Mouse (Mus musculus): Measurements from ENCODE around the gene Cdc25b. TPM values are rescaled to one million over a fixed set of nuclear protein-coding genes. Genes with fewer than 3 reads are reported as not detected.

The Cdc25b gene
- 1 to 10 TPM; 1.2 to 2.3 (median 1.9) TPM for total RNA-seq (2022)

GRCm38 (mm10) chr2:131186771-131187601 lies at the start of gene Cdc25b, which contains the start of gene Spef1:
Gene Cdc25b (plus strand): TSS chr2:131186949.
Gene Spef1 (minus strand): TSS chr2:131187282.
- DNase-seq (ENCODE audit: low spot score in 2 of 2), result peak; percentile 61 to 76

GRCm38 (mm10) chr2:131138296-131138695 lies 48.5 kb upstream of the Cdc25b start:
- peak in 1 of 2 experiments; percentile 0 for DNase-seq (ENCODE audit: low spot score in 2 of 2)

- no peak for DNase-seq (ENCODE audit: low spot score in 2 of 2)
Observed at GRCm38 (mm10) chr2:131138760-131139159, 48.0 kb upstream of the Cdc25b start.

GRCm38 (mm10) chr2:131139287-131139686 lies 47.5 kb upstream of the Cdc25b start:
- DNase-seq (ENCODE audit: low spot score in 2 of 2), result no peak

GRCm38 (mm10) chr2:131139886-131140532 lies 46.7 kb upstream of the Cdc25b start:
- no peak for DNase-seq (ENCODE audit: low spot score in 2 of 2)

- no peak for DNase-seq (ENCODE audit: low spot score in 2 of 2)
Observed at GRCm38 (mm10) chr2:131140533-131140905, 46.2 kb upstream of the Cdc25b start.

GRCm38 (mm10) chr2:131141336-131141986 lies 45.3 kb upstream of the Cdc25b start:
- no peak for DNase-seq (ENCODE audit: low spot score in 2 of 2)

- peak; percentile 72 to 73 for DNase-seq (ENCODE audit: low spot score in 2 of 2)
Observed at GRCm38 (mm10) chr2:131142592-131142991, 44.2 kb upstream of the Cdc25b start.

- DNase-seq (ENCODE audit: low spot score in 2 of 2), result no peak
Observed at GRCm38 (mm10) chr2:131143007-131143780, 43.6 kb upstream of the Cdc25b start.

- no peak for DNase-seq (ENCODE audit: low spot score in 2 of 2)
Observed at GRCm38 (mm10) chr2:131145121-131145520, 41.6 kb upstream of the Cdc25b start.

GRCm38 (mm10) chr2:131145536-131145935 lies 41.2 kb upstream of the Cdc25b start:
- no peak for DNase-seq (ENCODE audit: low spot score in 2 of 2)

GRCm38 (mm10) chr2:131146193-131147042 lies 40.3 kb upstream of the Cdc25b start:
- no peak for DNase-seq (ENCODE audit: low spot score in 2 of 2)

- DNase-seq (ENCODE audit: low spot score in 2 of 2), result no peak
Observed at GRCm38 (mm10) chr2:131147043-131147365, 39.7 kb upstream of the Cdc25b start.

GRCm38 (mm10) chr2:131148353-131149253 lies 38.1 kb upstream of the Cdc25b start:
- no peak for DNase-seq (ENCODE audit: low spot score in 2 of 2)

- DNase-seq (ENCODE audit: low spot score in 2 of 2), result no peak
Observed at GRCm38 (mm10) chr2:131149254-131149578, 37.5 kb upstream of the Cdc25b start.

- DNase-seq (ENCODE audit: low spot score in 2 of 2), result no peak
Observed at GRCm38 (mm10) chr2:131152166-131152730, 34.5 kb upstream of the Cdc25b start.

- no peak for DNase-seq (ENCODE audit: low spot score in 2 of 2)
Observed at GRCm38 (mm10) chr2:131154036-131154435, 32.7 kb upstream of the Cdc25b start.

GRCm38 (mm10) chr2:131156987-131157386 lies 29.8 kb upstream of the Cdc25b start:
- no peak for DNase-seq (ENCODE audit: low spot score in 2 of 2)

GRCm38 (mm10) chr2:131159491-131159910 lies 27.2 kb upstream of the Cdc25b start:
- no peak for DNase-seq (ENCODE audit: low spot score in 2 of 2)

Data from gastrocnemius, adult 8-10 months (tissue).